Mouse (Mus musculus) cortical plate, adult 2 months (tissue): ENCODE measurements around the gene Ifitm10. TPM values are rescaled to one million over a fixed set of nuclear protein-coding genes. Genes with fewer than 3 reads are reported as not detected.
"Not testable (repeated sequence)": the region's sequence is repeated elsewhere in the genome, so short reads cannot be mapped to it uniquely, and the experiment has no call there.

Experiments
- H3K27ac ChIP-seq: fragments of 200-500 bp; 2 replicates; pipeline ENCODE4 v1.5.1; 2012; ENCODE audit warnings: low read length, control low read depth, inconsistent platforms; ENCODE audit not compliant: insufficient read depth
- H3K4me1 ChIP-seq: fragments of 200-500 bp; 2 replicates; pipeline ENCODE4 v1.6.1; 2011; ENCODE audit warnings: low read length; ENCODE audit not compliant: control insufficient read depth, insufficient read depth
- H3K4me3 ChIP-seq: fragments of 200-500 bp; 2 replicates; pipeline ENCODE4 v1.5.1; 2011; ENCODE audit warnings: mild to moderate bottlenecking, low read length, control low read depth; ENCODE audit not compliant: insufficient read depth
- CTCF ChIP-seq: fragments of 200-500 bp; IDR thresholded peaks from 2 replicates; pipeline ENCODE4 v1.5.1; 2011; ENCODE audit warnings: mild to moderate bottlenecking, control low read depth, low read length; ENCODE audit not compliant: insufficient read depth; ENCODE audit errors: extremely low read depth
- POLR2A ChIP-seq: fragments of 200-500 bp; IDR thresholded peaks from 2 replicates; pipeline ENCODE4 v1.6.1; 2011; ENCODE audit warnings: mild to moderate bottlenecking, low read length, control low read depth; ENCODE audit not compliant: insufficient read depth; ENCODE audit errors: extremely low read depth
- polyA plus RNA-seq: library from polyadenylated mRNA; depleted of rRNA; stranded (reverse); fragments of >200 nt; gene quantifications from 2 replicates; pipeline ENCODE4 v1.2.3, GENCODE M21; 2012

Gene Ifitm10
- polyA plus RNA-seq, 1 experiment: 43.0 TPM

DNA sequence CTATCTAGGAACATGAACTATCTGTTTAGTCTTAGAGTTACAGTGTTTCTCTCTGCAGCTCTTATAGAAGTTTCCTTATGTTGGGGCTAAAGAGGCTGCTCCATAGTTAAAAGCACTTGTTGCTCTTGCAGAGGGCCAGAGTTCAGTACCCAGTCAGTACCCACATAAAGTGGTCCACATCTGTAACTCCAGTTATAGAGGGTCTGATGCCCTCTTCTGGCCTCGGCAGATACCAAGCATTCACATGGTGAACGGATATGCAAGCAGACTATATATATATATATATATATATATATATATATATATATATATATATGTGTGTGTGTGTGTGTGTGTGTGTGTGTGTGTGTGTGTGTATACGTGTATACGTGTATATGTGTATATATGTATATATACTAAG lies 34.4 kb upstream of the Ifitm10 start:
- H3K4me1 ChIP-seq: no peaks in the 10 kb centered on the region
- TF ChIP-seq POLR2A: no peak
- no peak for TF ChIP-seq CTCF
- no peak overlapping the region for H3K4me3 ChIP-seq
- H3K27ac ChIP-seq: no peak overlapping the region

DNA sequence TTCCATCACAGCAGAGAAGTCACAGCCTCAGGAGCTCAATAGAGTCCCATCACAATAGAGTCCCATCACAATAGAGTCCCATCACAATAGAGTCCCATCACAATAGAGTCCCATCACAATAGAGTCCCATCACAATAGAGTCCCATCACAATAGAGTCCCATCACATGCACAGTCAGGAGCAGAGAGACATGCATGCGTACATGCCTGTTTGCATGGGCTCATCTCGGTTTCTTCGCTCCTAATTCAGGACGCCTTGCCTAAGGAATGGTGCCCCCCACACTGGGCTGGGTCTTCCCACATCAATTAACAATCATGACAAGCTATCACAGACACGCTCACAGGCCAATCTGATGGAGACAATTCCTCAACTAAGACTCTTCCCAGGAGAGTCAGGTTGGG lies 31.6 kb upstream of the Ifitm10 start:
- not testable (repeated sequence) for H3K27ac ChIP-seq, H3K4me3 ChIP-seq, H3K4me1 ChIP-seq

DNA sequence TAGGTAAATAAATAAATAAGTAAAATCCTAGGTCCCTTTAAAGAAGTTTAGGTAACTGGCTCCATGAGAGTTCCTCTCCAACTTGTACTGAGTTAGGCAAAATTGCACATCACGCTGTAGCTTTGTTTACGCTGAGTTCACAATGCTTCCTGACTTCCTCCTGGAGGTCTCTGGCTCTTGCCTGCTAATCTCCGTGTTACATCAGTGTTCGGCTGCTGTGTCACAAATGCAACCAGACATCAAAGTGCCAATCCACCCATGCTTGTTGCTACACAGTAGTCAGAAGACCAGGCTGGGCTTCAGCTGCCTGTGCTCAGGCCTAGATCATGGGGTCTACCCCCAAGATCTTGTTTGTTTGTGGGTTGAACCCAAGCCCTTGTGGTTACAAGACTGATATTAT lies 30.0 kb upstream of the Ifitm10 start:
- H3K4me1 ChIP-seq: peaks cover 7% of the 10 kb centered on the region
- no peak overlapping the region for H3K27ac ChIP-seq
- TF ChIP-seq POLR2A: no peak
- no peak for TF ChIP-seq CTCF
- no peak overlapping the region for H3K4me3 ChIP-seq

GRCm38 (mm10) chr7:142400750-142401142 lies 27.2 kb upstream of the Ifitm10 start:
- TF ChIP-seq CTCF (no peak), POLR2A (no peak)
- Histone ChIP-seq H3K4me1 (peaks cover 9% of the 10 kb centered on the region), H3K27ac (peak overlapping the region; percentile 14; the same call in 1 of the 2 replicates), H3K4me3 (no peak overlapping the region)

GRCm38 (mm10) chr7:142400112-142400749 lies 26.7 kb upstream of the Ifitm10 start:
- H3K4me3 ChIP-seq: no peak overlapping the region
- peaks cover 9% of the 10 kb centered on the region for H3K4me1 ChIP-seq
- no peak for TF ChIP-seq POLR2A
- no peak for TF ChIP-seq CTCF
- H3K27ac ChIP-seq: peak overlapping the region; percentile 66; the same call in 1 of the 2 replicates

DNA sequence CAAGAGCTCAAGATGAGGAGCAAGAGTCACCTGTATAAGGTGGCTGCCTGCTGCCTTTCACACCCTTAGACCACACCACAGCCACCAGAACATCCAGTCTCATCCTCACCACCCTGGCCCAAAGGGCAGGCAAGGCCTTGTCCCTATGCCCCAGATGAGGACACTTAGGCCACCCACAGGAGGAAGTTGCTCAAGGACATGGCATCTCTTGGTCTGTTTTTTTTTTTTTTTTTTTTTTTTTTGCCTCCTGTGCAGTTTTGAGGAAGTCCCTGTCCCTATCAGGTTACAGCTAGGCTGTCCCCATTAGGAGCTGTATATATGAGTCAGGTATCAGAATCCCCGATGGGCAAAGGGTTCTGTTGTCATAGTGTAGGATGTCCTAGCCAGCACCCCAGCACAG lies 25.7 kb upstream of the Ifitm10 start:
- H3K27ac ChIP-seq: peak overlapping the region; percentile 66; the same call in 1 of the 2 replicates
- peaks cover 9% of the 10 kb centered on the region for H3K4me1 ChIP-seq
- TF ChIP-seq CTCF: no peak
- no peak for TF ChIP-seq POLR2A
- H3K4me3 ChIP-seq: no peak overlapping the region

GRCm38 (mm10) chr7:142398052-142398451 lies 24.5 kb upstream of the Ifitm10 start:
- H3K27ac ChIP-seq: no peak overlapping the region
- H3K4me3 ChIP-seq: no peak overlapping the region
- TF ChIP-seq CTCF (no peak), POLR2A (no peak)
- peaks cover 9% of the 10 kb centered on the region for H3K4me1 ChIP-seq

DNA sequence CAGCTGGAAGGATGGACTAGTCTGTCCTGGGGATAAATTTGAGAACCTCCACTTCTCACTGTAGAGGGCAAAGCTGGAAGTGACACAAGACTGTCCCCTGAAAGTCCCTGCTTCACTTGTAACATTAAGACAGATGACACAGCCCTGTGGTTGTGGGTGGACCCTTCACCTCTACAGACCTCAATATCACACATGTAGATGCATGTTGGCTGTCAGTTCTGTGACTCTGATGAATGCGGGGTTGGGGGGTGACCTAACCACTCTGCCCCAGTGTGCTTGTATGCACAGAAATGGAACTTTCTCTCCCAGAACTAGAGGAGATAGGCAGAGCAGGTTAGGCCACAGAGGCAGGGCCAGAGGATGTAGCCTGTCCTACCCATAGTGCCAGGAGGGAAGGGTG lies 23.1 kb upstream of the Ifitm10 start:
- Histone ChIP-seq H3K4me3 (no peak overlapping the region), H3K27ac (no peak overlapping the region)

DNA sequence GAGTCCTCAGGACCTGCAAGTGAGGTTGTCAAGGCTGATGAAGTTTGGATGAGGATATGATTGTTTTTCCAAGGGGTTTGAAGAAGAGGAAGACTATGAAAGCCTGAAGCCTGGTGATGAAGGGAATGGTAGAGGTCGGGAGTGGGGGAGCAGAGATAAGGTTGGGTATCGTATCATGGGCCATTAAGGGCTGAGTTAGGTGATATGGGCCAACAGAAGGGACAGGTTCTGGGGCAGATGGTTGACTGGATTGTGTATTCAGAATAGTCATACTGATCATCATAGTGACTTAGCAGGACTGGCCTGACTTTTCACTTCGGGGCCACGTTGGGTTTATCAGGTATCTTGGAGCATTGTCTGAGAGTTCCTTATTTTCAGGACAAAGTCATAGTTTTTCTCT lies 21.9 kb upstream of the Ifitm10 start:
- no peak overlapping the region for H3K4me3 ChIP-seq
- no peak overlapping the region for H3K27ac ChIP-seq
- H3K4me1 ChIP-seq: peaks cover 5% of the 10 kb centered on the region
- no peak for TF ChIP-seq POLR2A
- TF ChIP-seq CTCF: no peak

More for the DNA sequence above, 23.1 kb upstream of the Ifitm10 start:
- peaks cover 9% of the 10 kb centered on the region for H3K4me1 ChIP-seq
- TF ChIP-seq CTCF: no peak
- no peak for TF ChIP-seq POLR2A

- no peak for TF ChIP-seq CTCF
- TF ChIP-seq POLR2A: no peak
- Histone ChIP-seq H3K27ac (0 out of 2 replicates have a peak overlapping the region, but pooled peaks have one; percentile 15), H3K4me3 (no peak overlapping the region), H3K4me1 (peaks cover 2% of the 10 kb centered on the region; the same call in 1 of the 2 replicates)
Observed at GRCm38 (mm10) chr7:142394261-142395190, 21.0 kb upstream of the Ifitm10 start.
